Mouse (Mus musculus) midbrain, embryonic 16.5 days (tissue): ENCODE measurements around the gene Patj. TPM values are rescaled to one million over a fixed set of nuclear protein-coding genes. Genes with fewer than 3 reads are reported as not detected.

ENCODE experiments used
- ATAC-seq: fragments of 200-750 bp; cut with Nextera tagmentation; 2 replicates; pipeline ENCODE4 v1.8.0; 2017; ENCODE audit warnings: moderate TSS enrichment
- H3K27ac ChIP-seq: fragments of 300-500 bp; sonication (generic); 2 replicates; pipeline ENCODE4 v1.5.1; 2014; ENCODE audit warnings: mild to moderate bottlenecking, low read length, mixed read lengths
- H3K27me3 ChIP-seq: fragments of 300-500 bp; sonication (generic); 2 replicates; pipeline ENCODE4 v1.6.1; 2014; ENCODE audit warnings: low read depth, low read length, mixed read lengths; ENCODE audit not compliant: control insufficient read depth, insufficient read depth
- H3K36me3 ChIP-seq: fragments of 300-500 bp; sonication (generic); 2 replicates; pipeline ENCODE4 v1.6.1; 2014; ENCODE audit warnings: mild to moderate bottlenecking, low read length, moderate library complexity, mixed read lengths; ENCODE audit not compliant: control insufficient read depth, insufficient read depth
- H3K4me1 ChIP-seq: fragments of 300-500 bp; sonication (generic); 2 replicates; pipeline ENCODE4 v1.6.1; 2014; ENCODE audit warnings: mild to moderate bottlenecking, low read length, mixed read lengths; ENCODE audit not compliant: control insufficient read depth, insufficient read depth
- H3K4me2 ChIP-seq: fragments of 300-500 bp; sonication (generic); 2 replicates; pipeline ENCODE4 v1.6.1; 2014; ENCODE audit warnings: mild to moderate bottlenecking, low read length, mixed read lengths
- H3K4me3 ChIP-seq: fragments of 300-500 bp; sonication (generic); 2 replicates; pipeline ENCODE4 v1.5.1; 2014; ENCODE audit warnings: low read depth, mild to moderate bottlenecking, low read length, moderate library complexity, mixed read lengths
- H3K9ac ChIP-seq: fragments of 300-500 bp; sonication (generic); 2 replicates; pipeline ENCODE4 v1.6.1; 2014; ENCODE audit warnings: low read depth, low read length, mixed read lengths
- H3K9me3 ChIP-seq: fragments of 300-500 bp; sonication (generic); replicated peaks from 2 replicates; pipeline ENCODE4 v1.6.1; 2014; ENCODE audit warnings: mild to moderate bottlenecking, low read length, mixed read lengths; ENCODE audit not compliant: control insufficient read depth, poor library complexity, severe bottlenecking
- WGBS: fragments of 180-500 bp; shearing (Covaris S2); extraction: QIAGEN DNeasy Blood & Tissue Kit; methylation state at CpG from one replicate; pipeline ENCODE4 v1.1.7; 2014; 5-methylcytosine and 5-hydroxymethylcytosine counted together
- polyA plus RNA-seq: library from polyadenylated mRNA; unstranded; fragments of >200 nt; fragmentation: Nextera tagmentation; extraction: Ambion mirVana; gene quantifications from 2 replicates; pipeline ENCODE4 v1.2.1, GENCODE M21; 2015

Patj gene
- polyA plus RNA-seq = 7.3 and 9.9 TPM in 2 replicates

DNA sequence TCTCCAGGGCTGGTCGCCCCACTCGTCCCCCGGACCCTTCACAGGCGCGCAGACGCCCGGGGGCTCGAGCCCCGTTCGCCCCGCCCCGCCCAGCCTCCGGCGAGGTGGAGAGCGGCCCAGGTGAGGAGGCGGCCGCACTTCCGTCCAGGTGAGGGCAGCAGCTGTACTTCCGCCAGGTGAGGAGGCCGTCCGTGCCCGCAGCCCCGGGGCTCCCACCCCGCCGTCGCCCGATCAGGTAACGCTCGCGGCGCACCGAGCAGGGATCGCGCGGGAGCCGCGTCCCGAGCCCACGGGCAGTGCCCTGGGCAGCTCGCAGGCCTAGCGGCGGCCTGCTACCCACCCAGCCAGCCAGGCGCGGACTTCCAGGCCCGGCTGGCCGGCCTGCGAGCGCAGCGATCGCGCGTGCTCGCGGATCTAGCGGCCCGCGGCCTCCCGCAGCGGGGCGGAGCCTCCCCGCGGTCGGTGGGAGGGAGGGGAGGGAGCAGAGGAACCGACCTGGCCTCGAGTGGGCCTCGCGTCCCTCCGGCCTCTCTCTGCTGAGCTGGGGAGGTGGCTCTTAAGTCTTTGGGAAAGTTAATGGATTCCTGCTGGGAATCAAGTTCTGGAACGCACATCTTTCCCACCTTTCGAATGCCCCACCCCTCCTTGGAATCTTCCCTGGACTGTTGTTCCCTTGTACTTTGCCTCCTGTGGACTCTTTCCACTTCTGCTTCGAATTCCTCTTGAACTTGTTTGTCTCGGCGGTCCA lies at the start of gene Patj:
TSS of gene Patj (plus strand) at position 96 of the 748 bp plus-strand sequence.
- no peaks in the 10 kb centered on the region for H3K9me3 ChIP-seq
- peaks cover 2% of the 10 kb centered on the region; the same call in 1 of the 2 replicates for H3K4me1 ChIP-seq
- peak within 1 kb of the TSS; percentile 98 for H3K9ac ChIP-seq
- H3K27me3 ChIP-seq = no peaks in the 10 kb centered on the region
- 1% methylated on average over 53 of the region's 73 CpGs for WGBS
- H3K4me2 ChIP-seq = peak within 1 kb of the TSS; percentile 79
- peak within 1 kb of the TSS; percentile 87 for H3K27ac ChIP-seq
- H3K4me3 ChIP-seq = peak within 1 kb of the TSS; percentile 80
- no peaks in the 10 kb centered on the region for H3K36me3 ChIP-seq
- ATAC-seq = peak; percentile 89

DNA sequence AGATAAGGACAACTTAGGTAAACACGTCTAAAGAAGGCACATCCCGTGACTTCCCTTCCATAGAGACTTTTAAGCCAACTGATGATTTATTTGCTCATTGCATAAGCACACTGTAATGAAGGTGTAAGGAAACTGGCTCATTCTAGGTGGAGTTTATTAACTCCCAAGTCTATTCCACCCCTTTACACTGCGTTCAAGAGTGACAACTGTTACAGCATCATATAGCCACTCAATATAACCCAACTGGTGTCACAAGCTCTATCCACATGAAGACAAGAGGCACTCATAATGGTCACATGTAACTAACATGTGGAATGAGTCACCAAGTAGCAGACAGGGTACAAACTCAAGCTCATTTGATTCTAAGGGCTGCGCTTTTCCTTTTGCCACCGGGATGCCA lies 47.0 kb upstream of the Patj start:
- no peak overlapping the region for H3K4me2 ChIP-seq
- H3K4me3 ChIP-seq = no peak overlapping the region
- H3K4me1 ChIP-seq = no peaks in the 10 kb centered on the region
- H3K27ac ChIP-seq = no peak overlapping the region
- no peaks in the 10 kb centered on the region for H3K36me3 ChIP-seq
- no peaks in the 10 kb centered on the region for H3K27me3 ChIP-seq
- ATAC-seq = no peak
- H3K9me3 ChIP-seq = no peaks in the 10 kb centered on the region
- H3K9ac ChIP-seq = no peak overlapping the region
- WGBS = 83% methylated on average over 5 of the region's 5 CpGs

DNA sequence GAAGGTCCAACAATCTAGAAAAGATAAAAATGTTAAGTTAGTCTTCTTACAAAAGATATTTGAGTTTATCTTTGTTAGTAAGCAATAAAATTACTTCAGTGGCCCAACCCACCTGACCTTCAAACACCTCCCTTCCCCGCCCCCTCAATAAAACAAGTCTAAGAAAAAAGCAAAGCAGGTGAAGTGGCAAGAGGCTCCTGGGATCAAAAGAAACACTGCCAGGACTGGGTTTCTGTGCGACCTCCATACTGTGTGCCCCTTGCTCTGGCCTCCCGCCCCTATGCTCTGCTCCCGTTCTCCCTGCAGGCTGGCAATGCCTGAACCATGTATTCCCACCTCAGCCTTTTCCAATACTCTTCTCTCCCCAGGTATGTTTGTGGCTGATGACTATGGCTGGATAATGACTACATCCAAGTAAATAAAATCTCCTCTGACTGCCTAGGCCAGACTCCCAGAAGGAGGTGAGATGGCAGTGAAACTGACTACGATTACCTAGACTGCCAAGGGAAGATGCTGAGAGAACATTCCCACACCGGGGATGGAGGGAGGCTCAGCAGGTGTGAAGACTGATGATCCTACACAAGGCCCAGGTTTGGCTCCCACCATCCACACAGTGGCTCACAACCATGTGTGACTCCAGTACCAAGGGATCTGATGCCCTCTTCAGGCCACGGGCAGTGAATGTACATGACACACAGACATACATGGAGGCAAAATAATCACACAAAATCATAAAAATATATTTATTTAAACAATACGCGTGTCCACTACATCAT lies 37.4 kb upstream of the Patj start:
- no peaks in the 10 kb centered on the region for H3K4me1 ChIP-seq
- H3K27me3 ChIP-seq = no peaks in the 10 kb centered on the region
- no peak overlapping the region for H3K9ac ChIP-seq
- 96% methylated on average over 9 of the region's 9 CpGs for WGBS
- no peak overlapping the region for H3K27ac ChIP-seq
- ATAC-seq = no peak
- no peak overlapping the region for H3K4me3 ChIP-seq
- H3K4me2 ChIP-seq = no peak overlapping the region
- peaks cover 16% of the 10 kb centered on the region for H3K36me3 ChIP-seq
- no peaks in the 10 kb centered on the region for H3K9me3 ChIP-seq

DNA sequence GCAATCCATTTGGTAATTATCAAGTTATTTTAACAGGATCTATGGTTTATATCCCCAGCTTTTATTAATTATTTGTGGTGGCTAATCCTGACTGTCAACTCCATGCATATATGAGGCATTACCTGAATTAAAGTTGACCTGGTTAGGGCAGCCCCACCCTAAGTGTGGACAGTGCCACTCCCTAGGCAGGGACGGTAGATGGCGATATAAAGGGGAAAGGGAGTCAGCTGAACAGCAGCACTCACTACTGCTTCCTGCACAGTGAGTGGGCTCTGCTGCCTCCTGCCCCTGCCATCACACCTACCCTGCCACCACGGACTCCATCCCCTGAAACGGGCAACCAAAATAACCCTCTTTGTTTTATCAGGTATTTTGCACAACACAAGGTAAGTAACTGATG lies 20.2 kb upstream of the Patj start:
- H3K4me3 ChIP-seq = no peak overlapping the region

DNA sequence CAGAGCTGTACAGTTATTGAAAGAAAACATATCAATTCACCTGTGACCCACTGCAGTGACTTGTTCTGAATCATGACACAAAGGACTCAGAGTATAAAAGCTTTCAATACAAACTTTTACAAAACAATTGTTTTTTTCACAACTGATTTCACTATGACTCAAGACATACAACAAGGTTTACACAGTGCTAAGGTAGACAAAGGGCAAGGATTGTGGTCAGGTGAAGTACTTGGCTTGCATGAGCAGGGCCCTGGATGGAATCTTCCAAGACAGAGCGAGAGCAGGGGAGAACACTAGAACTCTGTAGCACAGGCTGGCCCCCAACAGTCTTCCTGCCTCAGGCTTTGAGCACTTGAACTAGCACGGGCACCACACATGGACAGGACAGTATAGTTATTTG lies 18.6 kb upstream of the Patj start:
- peaks cover 5% of the 10 kb centered on the region; the same call in 1 of the 2 replicates for H3K36me3 ChIP-seq

More for the DNA sequence above, 20.2 kb upstream of the Patj start:
- no peaks in the 10 kb centered on the region for H3K4me1 ChIP-seq
- ATAC-seq = no peak
- H3K36me3 ChIP-seq = peaks cover 5% of the 10 kb centered on the region; the same call in 1 of the 2 replicates
- H3K4me2 ChIP-seq = no peak overlapping the region
- H3K27me3 ChIP-seq = no peaks in the 10 kb centered on the region
- H3K9ac ChIP-seq = no peak overlapping the region
- no peak overlapping the region for H3K27ac ChIP-seq
- 61% methylated on average over 4 of the region's 4 CpGs for WGBS
- H3K9me3 ChIP-seq = no peaks in the 10 kb centered on the region

DNA sequence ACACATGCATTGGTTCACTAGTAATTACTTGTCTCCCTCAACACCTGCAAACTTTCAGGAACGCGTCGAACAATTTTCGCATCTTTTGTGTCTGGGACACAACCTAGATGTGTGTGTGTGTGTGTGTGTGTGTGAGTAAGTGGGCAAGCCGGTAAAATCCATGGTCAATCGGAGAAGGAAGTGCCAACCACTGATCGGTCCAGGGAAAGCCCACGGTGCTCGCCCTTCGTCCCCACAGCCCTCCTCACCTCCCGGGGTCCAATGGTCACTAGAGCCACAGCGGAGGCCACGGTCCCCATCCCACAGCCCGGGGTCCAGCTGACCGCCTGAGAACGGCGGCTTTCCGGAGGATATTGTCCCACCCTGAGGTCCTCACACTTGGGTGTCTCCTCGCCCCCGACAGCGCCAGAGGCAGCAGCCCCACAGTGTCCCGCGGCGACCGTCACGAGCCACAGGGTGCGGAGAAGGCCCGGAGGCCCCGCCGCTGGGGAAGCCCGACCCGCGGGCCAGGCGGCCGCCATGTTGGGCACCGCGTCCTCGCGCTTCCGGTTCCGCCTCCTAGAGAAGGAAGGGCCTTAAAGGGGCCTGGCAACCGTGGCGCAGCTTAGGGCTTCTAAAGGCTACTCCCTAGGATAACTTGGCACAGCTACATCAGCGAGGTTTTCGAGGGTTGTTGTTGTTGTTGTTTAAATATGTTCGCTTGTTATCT lies 12.7 kb upstream of the Patj start, which contains the start of gene Tm2d1:
TSS of gene Tm2d1 (minus strand) at position 591 of the 709 bp plus-strand sequence.
- peak within 1 kb of the TSS; percentile 68 for H3K4me2 ChIP-seq
- H3K4me1 ChIP-seq = peaks cover 6% of the 10 kb centered on the region; the same call in 1 of the 2 replicates
- H3K27me3 ChIP-seq = no peaks in the 10 kb centered on the region
- peak within 1 kb of the TSS; percentile 99 for H3K4me3 ChIP-seq
- H3K9ac ChIP-seq = peak within 1 kb of the TSS; percentile 98
- H3K36me3 ChIP-seq = peaks cover 5% of the 10 kb centered on the region; the same call in 1 of the 2 replicates
- H3K9me3 ChIP-seq = no peaks in the 10 kb centered on the region
- 1% methylated on average over 46 of the region's 46 CpGs for WGBS
- H3K27ac ChIP-seq = peak within 1 kb of the TSS; percentile 70; the same call in 1 of the 2 replicates
- ATAC-seq = peak; percentile 98

More for the DNA sequence above, 18.6 kb upstream of the Patj start:
- no peak overlapping the region for H3K4me2 ChIP-seq
- 93% methylated on average over 2 of the region's 2 CpGs for WGBS
- peaks cover 2% of the 10 kb centered on the region; the same call in 1 of the 2 replicates for H3K4me1 ChIP-seq
- H3K27ac ChIP-seq = no peak overlapping the region
- ATAC-seq = no peak
- no peak overlapping the region for H3K9ac ChIP-seq
- no peak overlapping the region for H3K4me3 ChIP-seq
- H3K27me3 ChIP-seq = no peaks in the 10 kb centered on the region
- no peaks in the 10 kb centered on the region for H3K9me3 ChIP-seq

DNA sequence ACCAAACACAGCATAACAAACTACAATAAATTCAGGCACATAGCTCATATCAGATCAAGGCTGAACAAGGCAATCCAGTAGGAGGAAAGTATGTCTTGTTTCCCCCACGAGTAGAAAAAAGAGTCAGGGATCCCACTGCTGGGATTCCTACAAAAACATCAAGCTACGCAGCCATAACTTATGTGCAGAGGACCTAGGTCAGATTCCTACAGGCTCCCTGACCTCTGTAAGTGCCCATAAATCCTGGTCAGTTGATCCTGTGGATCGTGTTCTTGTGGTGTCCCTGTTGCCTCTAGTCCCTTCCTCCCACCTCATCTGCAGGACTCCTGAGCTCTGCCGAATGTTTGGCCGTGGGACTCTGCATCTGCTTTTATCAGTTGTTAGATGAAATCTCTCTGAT lies 10.5 kb upstream of the Patj start:
- Histone ChIP-seq H3K9ac (no peak overlapping the region), H3K4me2 (no peak overlapping the region), H3K36me3 (no peaks in the 10 kb centered on the region), H3K9me3 (no peaks in the 10 kb centered on the region), H3K4me1 (peaks cover 6% of the 10 kb centered on the region; the same call in 1 of the 2 replicates), H3K27ac (no peak overlapping the region), H3K27me3 (no peaks in the 10 kb centered on the region), H3K4me3 (no peak overlapping the region)
- ATAC-seq = no peak
- WGBS = 74% methylated on average over 5 of the region's 5 CpGs

DNA sequence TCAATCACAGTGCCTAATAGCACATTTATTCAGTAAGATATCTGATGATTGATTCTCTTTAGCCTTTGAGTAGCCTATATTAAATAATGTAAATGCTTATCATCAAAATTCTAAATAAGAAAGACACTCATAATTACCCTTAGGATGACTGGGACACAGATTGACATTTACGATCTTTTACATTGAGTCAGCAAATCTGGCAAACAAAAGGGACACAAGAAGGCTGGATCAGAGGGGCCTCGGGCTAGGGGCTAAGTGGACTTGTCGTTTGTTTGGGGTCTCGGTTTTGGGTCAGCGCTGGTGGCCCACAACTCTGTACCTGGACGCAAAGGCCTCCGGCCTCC lies 267 bp upstream of the Patj start:
- H3K9ac ChIP-seq = peak overlapping the region; percentile 98
- no peaks in the 10 kb centered on the region for H3K36me3 ChIP-seq
- under 1% methylated on average over 7 of the region's 7 CpGs for WGBS
- ATAC-seq = peak; percentile 19
- peaks cover 2% of the 10 kb centered on the region; the same call in 1 of the 2 replicates for H3K4me1 ChIP-seq
- peak overlapping the region; percentile 79 for H3K4me2 ChIP-seq
- no peaks in the 10 kb centered on the region for H3K27me3 ChIP-seq
- peak overlapping the region; percentile 87 for H3K27ac ChIP-seq
- H3K4me3 ChIP-seq = peak overlapping the region; percentile 80
- no peaks in the 10 kb centered on the region for H3K9me3 ChIP-seq
